Mouse (Mus musculus): ENCODE results near the gene Fgfbp3.
A peak's percentile ranks its signal among the peaks of the same experiment; 100 is the strongest.
"Not testable (repeated sequence)": the region's sequence is repeated elsewhere in the genome, so short reads cannot be mapped to it uniquely, and the experiment has no call there.

Fgfbp3 gene

DNA sequence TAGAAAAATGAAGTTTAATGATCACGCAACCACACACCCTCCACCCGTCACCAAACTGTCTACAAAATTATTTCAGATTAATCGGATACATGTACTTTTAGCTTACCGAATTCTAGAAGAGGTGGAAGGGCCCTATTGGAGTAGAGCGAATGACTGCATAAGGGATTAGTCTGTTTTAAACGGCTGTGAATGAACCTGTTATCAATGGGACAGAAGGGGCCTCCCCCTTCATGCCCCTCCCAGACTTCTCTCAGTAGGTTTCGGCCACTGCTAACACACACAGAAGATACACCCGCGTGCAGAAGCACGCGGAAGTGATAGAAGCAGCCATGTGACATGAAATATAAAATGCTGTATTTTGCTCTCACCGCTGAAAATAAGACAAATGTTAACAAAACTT, at the start of gene Fgfbp3:
Gene Fgfbp3 (minus strand): TSS at position 150 of the 400 bp plus-strand sequence.
- peak; percentile 69 for DNase-seq (ENCODE audit: inconsistent ontology term)

DNA sequence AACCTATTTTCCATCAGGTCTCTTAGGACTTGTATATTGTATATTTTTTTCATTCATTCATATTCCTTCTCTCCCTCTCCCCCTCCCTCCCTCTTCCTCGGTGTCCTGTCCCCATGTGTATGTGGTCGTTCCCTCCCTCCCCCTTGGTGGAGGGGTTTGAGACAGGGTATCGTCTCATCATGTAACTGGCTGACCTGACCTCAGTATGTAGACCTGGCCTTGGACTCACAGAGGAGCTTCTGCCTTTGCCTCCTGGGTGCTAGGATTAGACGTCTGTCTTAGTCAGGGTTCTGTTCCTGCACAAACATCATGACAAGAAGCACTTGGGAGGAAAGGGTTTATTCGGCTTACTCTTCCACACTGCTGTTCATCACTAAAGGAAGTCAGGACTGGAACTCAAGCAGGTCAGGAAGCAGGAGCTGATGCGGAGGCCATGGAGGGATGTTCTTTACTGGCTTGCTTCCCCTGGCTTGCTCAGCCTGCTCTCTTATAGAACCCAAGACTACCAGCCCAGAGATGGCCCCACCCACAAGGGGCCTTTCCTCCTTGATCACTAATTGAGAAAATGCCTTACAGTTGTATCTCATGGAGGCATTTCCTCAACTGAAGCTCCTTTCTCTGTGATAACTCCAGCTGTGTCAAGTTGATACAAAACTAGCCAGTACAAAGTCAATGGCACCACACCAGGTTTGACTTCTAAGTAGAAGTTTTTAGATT, 43.3 kb upstream of the Fgfbp3 start:
- not testable (repeated sequence) for DNase-seq (ENCODE audit: inconsistent ontology term)

DNA sequence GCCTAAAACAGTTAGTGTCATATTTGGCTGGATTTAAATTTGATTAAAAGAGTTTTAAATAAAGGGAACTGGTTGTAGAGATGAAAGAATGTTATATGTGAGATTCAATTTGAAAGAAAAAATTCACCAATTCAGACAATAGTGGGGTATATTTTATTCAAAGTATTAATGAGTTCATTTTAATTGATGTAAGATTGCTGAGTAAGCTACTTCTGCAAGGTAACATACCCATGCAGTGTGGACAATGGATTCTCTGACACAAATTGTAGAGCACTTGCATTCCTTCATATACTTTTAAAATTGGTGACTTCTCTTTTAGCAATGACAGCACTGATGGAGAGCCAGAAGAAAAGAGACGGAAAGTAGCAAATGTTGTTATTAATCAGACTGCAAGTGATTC, 41.9 kb upstream of the Fgfbp3 start:
- no peak for DNase-seq (ENCODE audit: inconsistent ontology term)

DNA sequence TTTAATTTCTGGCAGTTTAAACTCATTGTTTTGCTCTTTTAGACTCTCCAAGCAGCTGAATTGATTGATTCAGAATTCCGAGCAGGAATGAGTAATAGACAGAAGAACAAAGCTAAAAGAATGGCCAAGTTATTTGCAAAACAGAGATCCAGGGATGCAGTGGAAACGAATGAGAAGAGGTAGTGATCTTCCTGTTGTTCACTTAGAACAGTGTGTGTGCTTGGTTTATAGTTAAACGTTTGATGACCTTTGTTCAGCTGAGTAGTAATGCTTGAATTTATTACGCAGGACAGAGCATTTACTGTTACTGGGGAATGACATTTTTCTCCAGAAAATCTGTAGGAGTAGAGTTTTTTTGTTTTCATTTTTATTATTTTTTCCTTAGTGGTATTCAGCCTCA, 38.9 kb upstream of the Fgfbp3 start:
- no peak for DNase-seq (ENCODE audit: inconsistent ontology term)

DNA sequence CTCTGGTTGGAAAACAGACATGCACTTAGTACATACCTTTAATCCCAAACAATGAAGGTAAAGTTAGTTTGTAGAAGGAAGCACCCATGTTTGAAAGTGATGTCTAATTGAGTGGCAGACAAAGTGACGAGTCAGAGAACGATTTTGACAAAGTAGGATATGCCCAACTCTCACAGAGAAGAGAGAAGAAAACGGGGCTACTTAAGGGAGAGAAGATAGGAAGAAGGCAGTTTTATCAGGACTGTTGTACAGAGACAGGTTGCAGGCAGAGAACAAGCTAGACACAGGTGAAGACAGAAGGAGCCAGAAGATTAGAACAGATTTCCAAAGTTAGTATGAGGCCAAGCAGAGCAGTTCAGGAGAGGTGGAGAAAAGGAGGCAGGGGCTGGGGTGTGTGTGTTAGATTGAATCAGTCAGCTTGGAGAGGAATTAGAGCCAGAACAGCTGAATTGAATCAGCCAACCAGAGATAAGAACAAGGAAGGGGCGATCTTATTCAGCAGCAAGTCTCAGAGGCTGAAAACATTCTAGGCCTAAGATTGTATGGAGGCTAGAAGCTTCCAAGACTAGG, 34.3 kb upstream of the Fgfbp3 start:
- DNase-seq (ENCODE audit: inconsistent ontology term) = no peak

DNA sequence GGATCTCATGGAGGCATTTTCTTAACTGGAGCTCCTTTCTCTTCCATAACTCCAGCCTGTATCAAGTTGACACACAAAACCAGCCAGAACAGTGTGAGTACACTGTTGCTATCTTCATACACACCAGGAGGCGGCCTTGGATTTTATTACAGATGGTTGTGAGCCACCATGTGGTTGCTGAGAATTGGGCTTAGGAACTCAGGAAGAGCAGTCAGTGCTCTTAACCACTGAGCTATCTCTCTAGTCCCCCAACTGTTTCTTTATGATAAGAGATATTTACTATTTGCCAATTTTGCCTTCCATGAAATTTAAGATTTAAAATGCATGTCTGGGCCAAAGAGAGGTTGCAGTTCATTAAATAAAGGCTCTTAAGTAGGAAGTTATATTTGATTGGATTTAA, 20.6 kb upstream of the Fgfbp3 start:
- no peak for DNase-seq (ENCODE audit: inconsistent ontology term)

DNA sequence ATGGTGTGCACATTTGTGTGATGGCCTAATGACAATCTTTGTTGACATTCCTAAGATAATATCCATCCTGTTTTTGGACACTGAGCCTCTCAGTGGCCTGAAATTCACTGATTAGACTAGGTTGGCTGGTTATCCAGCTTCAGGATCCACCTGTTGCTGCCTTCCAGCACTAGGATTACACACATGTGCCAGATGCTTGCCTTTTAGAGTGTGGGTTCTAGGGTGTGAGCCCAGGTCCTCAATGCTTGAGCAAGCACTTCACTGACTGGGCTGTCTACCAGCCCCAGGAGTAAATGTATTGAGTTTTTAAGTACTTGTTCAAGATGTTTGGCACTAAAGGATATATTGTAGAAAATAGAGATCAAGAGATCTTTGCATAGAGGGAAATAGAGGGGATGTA, 18.6 kb upstream of the Fgfbp3 start:
- DNase-seq (ENCODE audit: inconsistent ontology term) = no peak

DNA sequence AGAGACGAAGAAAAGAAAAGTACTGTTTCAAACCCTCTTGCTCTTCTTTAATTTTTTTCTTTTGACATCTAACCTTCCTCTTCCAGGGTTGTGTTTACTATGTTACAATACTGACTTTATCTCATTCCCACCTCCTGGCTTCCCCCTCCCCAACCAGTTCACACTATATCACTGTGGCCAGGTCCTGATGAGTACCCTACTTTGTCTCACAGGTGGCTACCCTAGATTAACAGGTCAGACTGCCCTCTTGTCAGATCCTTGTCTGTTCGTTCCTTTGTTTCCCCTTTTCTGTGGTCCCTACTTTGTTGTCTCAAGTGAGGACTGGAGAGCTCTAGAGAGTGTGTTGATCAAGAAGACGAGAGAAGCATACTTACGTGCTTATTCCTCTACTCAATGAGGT, 16.9 kb upstream of the Fgfbp3 start:
- no peak for DNase-seq (ENCODE audit: inconsistent ontology term)

DNA sequence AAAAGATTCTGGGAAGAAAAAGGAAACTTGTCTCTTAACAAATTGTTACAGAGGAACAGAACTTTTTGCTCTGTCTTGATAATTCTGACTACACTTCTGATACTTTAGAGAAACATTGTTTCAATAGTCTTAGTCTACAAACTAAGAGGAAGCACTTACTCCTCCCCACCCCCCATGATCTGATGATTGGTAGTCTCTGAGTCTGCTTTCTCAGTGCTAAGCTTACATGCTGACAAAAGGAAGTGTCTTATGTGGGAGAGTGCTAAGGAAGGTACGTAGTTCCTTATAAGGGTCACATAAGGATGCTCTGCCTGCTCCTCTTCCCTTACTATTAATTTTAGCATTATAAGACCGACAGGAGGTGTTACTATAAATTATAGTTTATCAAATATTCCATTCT, 13.2 kb upstream of the Fgfbp3 start:
- no peak for DNase-seq (ENCODE audit: inconsistent ontology term)

DNA sequence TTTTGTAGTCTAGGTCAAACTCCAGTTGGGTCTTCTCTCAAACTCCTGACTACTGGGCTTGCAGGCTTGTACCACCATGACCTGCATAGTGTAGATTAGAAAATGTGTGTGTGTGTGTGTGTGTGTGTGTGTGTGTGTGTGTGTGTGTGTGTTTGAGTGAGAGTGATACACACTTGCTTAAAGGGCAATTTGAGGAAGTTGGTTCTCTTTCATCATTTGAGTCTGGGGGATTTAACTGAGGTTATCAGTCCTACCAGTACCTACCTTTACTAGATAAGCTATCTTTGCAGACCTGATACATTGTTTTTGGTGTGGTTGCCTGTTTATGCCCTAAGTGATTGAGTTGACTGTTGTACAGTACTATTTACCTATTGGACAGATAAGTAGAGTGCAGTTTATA, 12.7 kb upstream of the Fgfbp3 start:
- DNase-seq (ENCODE audit: inconsistent ontology term) = no peak

DNA sequence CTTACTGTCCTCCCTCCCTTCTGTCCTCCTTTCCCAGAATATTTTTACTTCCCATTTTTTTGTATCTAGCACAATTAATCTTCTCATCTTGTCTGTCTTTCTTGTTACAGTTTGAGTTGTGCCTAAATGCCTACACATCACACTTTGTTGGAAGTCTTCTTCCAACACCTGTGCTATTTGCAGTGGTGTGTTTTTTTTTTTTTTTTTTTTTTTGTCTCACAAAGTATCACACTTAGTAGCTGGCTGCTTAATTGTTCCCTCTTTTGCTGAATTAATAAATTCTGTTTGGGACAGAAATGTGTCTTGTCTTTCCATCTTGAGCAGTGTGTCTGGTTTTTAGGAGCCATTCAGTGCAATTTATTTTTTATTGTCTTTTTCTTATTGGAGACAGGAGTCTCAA, 10.4 kb upstream of the Fgfbp3 start:
- no peak for DNase-seq (ENCODE audit: inconsistent ontology term)

DNA sequence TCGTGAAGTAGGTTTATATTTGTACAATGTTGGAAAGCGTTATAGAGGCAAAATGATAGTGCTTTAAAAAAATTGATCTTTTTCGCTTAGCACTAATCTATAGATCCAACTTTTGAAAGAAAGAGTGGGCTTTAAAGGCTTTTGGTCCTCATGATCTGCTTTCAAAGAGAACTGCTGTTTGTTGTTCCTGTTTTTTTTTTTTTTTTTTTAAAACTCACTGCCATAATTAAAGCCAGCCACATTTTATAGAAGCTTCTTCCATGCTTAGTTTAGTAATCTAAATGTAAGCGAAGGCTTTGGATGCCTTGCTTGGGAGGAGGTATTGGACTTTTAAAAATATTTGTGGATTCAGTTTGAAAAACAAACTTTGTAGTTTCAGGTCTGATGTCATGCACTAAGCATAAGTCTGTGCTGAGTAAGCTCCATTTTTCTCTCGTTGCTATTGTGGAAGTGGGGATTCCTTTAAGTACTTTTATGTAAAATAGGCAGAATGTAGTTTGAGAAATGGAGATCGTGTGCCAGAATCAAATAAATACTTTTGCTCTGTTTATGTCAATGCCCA, 8.5 kb upstream of the Fgfbp3 start:
- DNase-seq (ENCODE audit: inconsistent ontology term) = peak; percentile 7

DNA sequence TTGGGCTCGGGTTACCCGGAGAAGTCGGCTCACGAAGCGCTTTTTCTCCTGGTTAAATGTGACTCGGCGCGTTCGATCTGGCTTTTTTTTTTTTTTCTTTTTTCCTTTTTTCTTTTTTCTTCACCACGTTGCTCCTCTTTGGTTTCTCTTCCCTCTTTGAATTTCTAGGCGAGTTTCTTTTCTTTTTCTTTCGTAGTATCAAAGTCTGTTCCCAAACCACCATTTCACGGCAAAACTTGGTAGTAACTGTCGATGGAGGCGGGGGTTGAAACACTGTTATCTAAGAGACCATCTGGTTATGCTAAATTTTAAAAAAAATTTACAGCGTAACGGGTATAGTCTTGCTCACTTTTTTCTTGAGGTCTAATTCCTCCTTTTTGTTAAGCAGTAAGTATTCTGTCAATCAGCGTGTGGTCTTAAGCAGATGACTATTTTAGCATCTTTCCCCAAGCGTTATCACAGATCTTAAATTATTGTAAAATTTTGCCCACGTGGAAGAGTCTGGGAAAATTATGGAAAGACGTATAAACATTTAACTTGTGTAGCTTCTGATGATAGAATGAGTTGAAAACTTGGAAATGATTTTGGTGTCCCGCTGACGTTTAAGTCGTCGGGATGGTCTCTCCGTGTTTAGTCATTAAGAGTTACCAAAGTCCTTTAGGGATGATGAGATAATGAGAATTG, 7.3 kb upstream of the Fgfbp3 start:
- peak; percentile 46 for DNase-seq (ENCODE audit: inconsistent ontology term)

DNA sequence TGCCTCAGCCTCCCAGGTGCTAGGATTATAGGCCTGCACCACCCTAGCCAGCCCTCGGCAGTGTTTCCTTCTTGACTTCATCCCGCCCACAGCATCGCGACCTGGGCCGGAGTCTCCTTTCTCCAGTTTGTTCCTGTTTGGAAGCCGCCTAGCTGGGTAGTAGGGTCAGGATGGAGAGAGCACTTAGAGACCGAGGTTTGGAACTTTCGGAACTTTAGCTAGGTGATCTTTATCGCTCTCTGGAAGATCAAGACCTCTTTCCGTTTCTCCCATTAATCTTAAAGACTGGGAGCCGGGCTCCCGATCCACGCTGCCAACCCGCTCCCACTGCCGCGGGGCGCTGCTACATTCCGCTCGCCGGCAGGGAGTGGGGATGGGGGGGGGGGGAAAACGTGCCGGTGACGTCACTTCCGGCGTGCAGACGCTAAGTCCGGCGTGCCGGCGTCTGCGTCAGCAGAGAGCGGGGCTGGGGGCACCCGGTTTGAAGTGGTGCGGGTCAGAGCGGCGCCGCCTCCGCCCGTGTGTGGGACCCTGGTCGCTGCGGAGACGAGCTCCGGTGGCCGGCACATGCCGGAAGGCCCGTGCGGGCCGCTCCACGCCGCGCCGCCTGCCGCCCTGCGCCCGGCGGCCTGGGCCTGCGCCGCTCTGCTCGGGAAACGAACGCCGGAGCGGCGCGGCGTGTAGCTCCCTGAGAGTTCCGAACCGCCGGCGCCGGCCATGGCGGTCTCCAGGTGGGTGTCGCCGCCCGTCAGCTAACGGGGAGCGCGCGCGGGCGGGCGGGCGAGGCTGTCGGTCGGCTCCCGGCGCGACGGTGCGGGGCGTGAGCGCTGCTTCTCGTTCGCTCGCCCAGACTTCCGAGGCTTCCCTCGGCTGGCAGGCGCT, 6.5 kb upstream of the Fgfbp3 start, which contains the start of gene Btaf1:
Gene Btaf1 (plus strand): TSS at position 409 of the 882 bp plus-strand sequence.
- peak; percentile 95 for DNase-seq (ENCODE audit: inconsistent ontology term)

DNA sequence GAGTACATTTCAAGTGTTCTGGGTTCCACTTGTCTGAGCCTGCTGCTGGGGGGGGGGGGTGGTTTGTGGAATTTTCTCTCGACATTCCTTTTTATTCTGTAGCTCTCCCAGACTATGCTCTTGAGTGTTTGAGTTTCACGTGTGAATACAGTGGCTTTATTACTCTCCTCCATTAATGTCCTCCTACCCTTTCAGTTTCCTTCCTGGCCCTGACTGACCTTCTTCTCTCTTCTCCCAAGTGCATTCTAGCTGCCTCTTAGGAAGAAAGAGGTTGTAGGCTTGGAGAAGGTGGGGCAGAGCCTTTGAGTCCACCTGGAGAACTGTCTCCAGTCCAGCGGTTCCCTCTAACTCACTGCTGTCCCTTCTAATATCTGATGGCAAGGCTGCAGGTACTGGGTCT, 3.5 kb upstream of the Fgfbp3 start:
- no peak for DNase-seq (ENCODE audit: inconsistent ontology term)

DNA sequence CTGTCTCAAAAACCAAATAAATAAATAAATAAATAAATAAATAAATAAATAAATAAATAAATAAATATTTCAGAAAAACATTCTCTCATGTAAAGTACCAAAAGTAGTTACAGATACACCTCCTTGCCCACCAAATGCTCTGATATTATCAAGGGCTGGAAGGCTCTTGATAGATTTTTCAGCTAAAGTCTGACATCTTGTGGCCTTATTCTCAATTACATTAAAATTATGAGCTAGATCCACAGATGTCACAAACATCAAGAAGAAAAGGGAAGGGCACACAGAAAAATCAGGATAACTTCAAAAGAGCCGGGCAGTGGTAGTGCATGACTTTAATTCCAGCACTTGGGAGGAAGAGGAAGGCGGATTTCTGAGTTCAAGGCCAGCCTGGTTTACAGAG, 2.6 kb upstream of the Fgfbp3 start:
- peak; percentile 60 for DNase-seq (ENCODE audit: inconsistent ontology term)

DNA sequence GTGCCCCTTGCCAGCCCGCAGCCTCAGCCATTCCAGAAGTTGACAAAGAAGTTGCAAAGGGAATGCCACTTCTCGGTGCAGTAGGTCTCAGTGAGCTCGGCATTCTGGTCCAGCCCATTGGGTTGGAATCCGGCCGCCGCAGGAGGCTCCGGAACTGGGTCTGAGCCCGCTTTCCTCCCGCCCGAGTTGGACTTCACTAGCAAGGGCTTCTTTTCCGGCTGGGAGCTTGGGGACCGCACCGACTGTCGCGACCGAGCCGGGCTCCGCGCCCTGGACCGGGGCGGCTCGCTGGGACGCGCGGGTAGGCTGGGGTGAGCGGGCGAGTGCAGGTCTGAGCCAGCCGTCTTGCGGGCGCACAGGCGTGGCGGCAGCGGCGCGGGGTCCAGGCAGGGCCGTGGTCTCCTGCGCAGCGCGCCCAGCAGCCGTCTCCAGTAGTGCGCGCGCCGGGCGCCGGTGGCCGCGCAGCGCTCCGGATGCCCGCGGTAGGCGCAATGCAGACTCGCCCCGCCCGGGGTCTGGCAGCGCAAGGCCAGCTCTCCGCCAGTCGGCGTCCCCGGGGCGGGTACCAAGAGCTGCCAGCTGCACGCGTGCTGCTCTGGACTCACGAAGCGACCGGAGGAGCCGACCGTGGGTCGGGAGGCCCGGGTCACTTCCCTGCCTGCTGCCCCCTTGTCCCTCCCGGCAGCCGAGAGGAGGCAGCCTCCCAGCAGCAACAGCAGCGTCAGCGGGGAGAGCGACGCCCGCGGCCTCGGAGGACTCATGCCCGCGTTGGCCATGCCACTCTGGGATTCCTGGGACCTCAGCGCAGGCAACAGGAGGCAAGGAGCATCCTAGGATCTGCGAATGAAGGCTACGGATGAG, 744 bp downstream of the Fgfbp3 start:
- peak; percentile 92 for DNase-seq (ENCODE audit: inconsistent ontology term)

DNA sequence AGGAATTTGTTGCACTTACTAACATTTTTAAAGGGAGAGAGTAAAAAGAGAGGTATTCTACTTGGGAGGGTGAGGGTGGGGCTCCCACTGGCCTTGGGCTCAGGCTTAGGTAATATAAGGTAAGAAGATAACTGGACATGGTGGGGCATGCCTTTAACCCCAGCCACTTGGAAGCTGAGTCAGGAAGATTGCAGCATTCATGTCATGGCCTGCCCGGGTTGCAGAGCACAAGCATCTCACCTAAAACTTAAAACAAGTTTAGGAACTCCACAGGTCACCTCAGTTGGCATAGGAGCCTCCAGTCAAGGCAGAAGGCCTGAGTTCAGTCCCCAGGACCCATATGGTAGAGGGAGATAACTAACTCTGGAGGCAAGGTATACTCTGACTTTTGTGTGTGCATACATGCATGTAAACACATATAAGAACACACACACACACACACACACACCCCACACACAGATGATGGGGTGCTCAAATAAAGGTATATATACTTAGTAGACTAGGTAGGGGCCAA, 2.5 kb downstream of the Fgfbp3 start:
- no peak for DNase-seq (ENCODE audit: inconsistent ontology term)

DNA sequence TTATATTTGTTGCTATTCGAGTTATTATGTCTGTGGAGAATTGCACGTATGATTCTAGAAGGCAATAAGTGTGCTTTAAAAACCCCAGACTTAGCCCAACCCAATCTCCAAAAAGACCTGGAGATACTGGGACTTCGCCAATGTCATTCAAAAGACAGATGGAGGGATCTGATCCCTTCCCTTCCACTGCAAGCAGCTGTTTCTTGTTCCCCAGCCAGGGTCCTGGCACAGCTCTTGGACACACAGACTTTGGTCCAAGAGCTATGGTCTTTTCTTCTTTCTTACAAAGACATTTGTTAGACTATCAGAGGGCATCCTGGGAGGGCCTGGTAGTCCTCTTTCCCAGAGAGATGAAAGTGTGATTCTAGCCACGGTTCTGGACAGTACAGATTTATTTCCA, 3.2 kb downstream of the Fgfbp3 start:
- no peak for DNase-seq (ENCODE audit: inconsistent ontology term)

DNA sequence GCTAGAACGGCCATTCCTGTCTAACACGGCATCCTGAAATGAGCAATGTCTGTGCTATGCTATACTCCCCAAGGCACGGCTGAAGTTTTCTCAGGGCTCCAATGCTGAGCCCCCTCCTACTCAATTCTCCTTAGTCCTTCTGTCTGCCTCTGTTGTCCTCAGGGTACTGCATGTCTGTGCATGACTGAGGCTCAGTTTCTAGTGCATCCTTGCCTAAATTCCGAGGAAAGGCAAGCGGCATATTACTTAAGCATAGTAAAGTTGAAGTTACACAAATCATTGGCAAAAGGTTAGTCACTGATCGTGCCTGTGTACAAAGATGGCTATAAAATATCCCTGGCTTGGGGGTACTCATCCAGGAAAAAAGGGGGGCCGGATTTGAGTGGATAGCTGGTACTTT, 6.4 kb downstream of the Fgfbp3 start:
- DNase-seq (ENCODE audit: inconsistent ontology term) = no peak
